Mouse (Mus musculus): Measurements from ENCODE around the gene BC049730.
"Not testable (repeated sequence)": the region's sequence is repeated elsewhere in the genome, so short reads cannot be mapped to it uniquely, and the experiment has no call there.

DNA sequence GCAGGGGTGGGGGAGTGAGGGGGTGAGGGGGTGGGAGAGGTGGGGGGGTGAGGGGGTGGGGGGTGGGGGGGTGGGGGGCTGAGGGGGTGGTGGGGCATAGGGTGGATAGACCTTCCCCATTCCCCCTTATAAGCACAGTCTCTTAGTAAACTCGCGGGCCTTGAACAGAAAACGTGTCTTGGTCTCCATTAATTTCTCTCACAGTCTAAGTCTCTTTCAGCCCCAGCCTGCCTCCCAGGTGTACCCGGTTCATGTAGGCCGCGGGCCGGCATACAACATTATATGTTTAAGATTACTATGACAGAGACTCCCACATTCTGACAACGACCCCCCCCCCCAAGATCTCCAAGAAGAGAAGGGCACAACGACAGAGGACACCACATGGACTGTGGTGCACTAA lies 6.2 kb upstream of the BC049730 start:
- TF ChIP-seq CHD2 (IDR thresholded peaks at IDR 0.05; ENCODE audit: low read depth, low read length); HCFC1 (IDR thresholded peaks at IDR 0.05; ENCODE audit: borderline replicate concordance, insufficient read depth, low read length); ZNF384 (IDR thresholded peaks at IDR 0.05; ENCODE audit: low read depth, low read length); MAFK (IDR thresholded peaks at IDR 0.05; ENCODE audit: insufficient read depth, low read depth, low read length); ZC3H11A (IDR thresholded peaks at IDR 0.05; ENCODE audit: borderline replicate concordance, low read depth, low read length): not testable (repeated sequence)

Data from ES-E14 (cell line).